Mouse (Mus musculus) MEL (cell line): ENCODE measurements at regions not wholly inside any gene's neighbourhood (a gene's known extent, or its start where the extent isn't known, plus 50 kb on each side); places are given as distances from the start of the nearest gene placed in this dataset.

Experiments
- CTCF ChIP-seq, 3 experiments: IDR thresholded peaks in 2 of 3; conservative IDR thresholded peaks in 1 of 3; 2 replicates each; pipeline ENCODE4 v1.5.1; 2011 to 2012; ENCODE audit warnings: low read length in 3 of 3, low read depth in 2 of 3, mild to moderate bottlenecking in 2 of 3, improper control_type of control experiment in 1 of 3, inconsistent platforms in 1 of 3, mixed read lengths in 1 of 3, moderate library complexity in 1 of 3; ENCODE audit not compliant: control insufficient read depth in 1 of 3, insufficient read depth in 1 of 3, poor library complexity in 1 of 3, severe bottlenecking in 1 of 3
- GABPA ChIP-seq: IDR thresholded peaks from 2 replicates; pipeline ENCODE4 v1.6.1; 2012; ENCODE audit warnings: low read depth, mild to moderate bottlenecking, inconsistent platforms, low read length, improper control_type of control experiment, moderate library complexity
- HCFC1 ChIP-seq: IDR thresholded peaks from 2 replicates; pipeline ENCODE4 v1.6.1; 2012; ENCODE audit warnings: low read depth, mild to moderate bottlenecking, inconsistent platforms, low read length, improper control_type of control experiment, moderate library complexity
- MAFK ChIP-seq: IDR thresholded peaks from 2 replicates; pipeline ENCODE4 v1.6.1; 2011; ENCODE audit warnings: low read depth, mild to moderate bottlenecking, low read length, improper control_type of control experiment, borderline replicate concordance
- POLR2A ChIP-seq, 2 experiments: IDR thresholded peaks; 2 replicates each; pipeline ENCODE4 v1.6.1; 2011 to 2012; ENCODE audit warnings: low read length in 2 of 2, mild to moderate bottlenecking in 2 of 2, control low read depth in 1 of 2, improper control_type of control experiment in 1 of 2, low read depth in 1 of 2, moderate library complexity in 1 of 2; ENCODE audit not compliant: control insufficient read depth in 1 of 2, insufficient read depth in 1 of 2, poor library complexity in 1 of 2
- POLR2AphosphoS5 ChIP-seq: IDR thresholded peaks from 2 replicates; pipeline ENCODE4 v1.6.1; 2012; ENCODE audit warnings: low read depth, borderline replicate concordance, mild to moderate bottlenecking, inconsistent platforms, low read length, moderate library complexity, mixed read lengths
- TCF12 ChIP-seq: IDR thresholded peaks from 2 replicates; pipeline ENCODE4 v1.6.1; 2014; ENCODE audit warnings: low read depth, mild to moderate bottlenecking, inconsistent platforms, low read length, improper control_type of control experiment, moderate library complexity
- USF2 ChIP-seq, 2 experiments: IDR thresholded peaks; 2 replicates each; pipeline ENCODE4 v1.6.1; 2011 to 2012; ENCODE audit warnings: improper control_type of control experiment in 2 of 2, low read length in 2 of 2, borderline replicate concordance in 1 of 2, inconsistent platforms in 1 of 2, low read depth in 1 of 2, mild to moderate bottlenecking in 1 of 2; ENCODE audit not compliant: insufficient read depth in 1 of 2

- no peak for TF ChIP-seq TCF12
- no peak for TF ChIP-seq USF2 (IDR thresholded peaks at IDR 0.05; ENCODE audit: borderline replicate concordance in 1 of 2, insufficient read depth in 1 of 2, low read depth in 1 of 2, low read length in 2 of 2)
- TF ChIP-seq MAFK: no peak
- TF ChIP-seq POLR2A (IDR thresholded peaks at IDR 0.05; ENCODE audit: control insufficient read depth in 1 of 2, insufficient read depth in 1 of 2, low read depth in 1 of 2, low read length in 2 of 2, poor library complexity in 1 of 2): no peak
- no peak for TF ChIP-seq CTCF (IDR thresholded peaks at IDR 0.05 in 2 of 3, conservative IDR thresholded peaks at IDR 0.05 in 1 of 3; ENCODE audit: control insufficient read depth in 1 of 3, insufficient read depth in 1 of 3, low read depth in 2 of 3, low read length in 3 of 3, poor library complexity in 1 of 3, severe bottlenecking in 1 of 3)
- TF ChIP-seq GABPA: no peak
- TF ChIP-seq POLR2AphosphoS5: no peak
- TF ChIP-seq HCFC1: no peak
Observed at GRCm38 (mm10) chr10:17666089-17666488, 56.9 kb upstream of the Cited2 start.
